Mouse (Mus musculus): ENCODE data around the gene Macrod2.

The Macrod2 gene

GRCm38 (mm10) chr2:140912179-140912578, 517.1 kb downstream of the Macrod2 start:
- no peak for DNase-seq (ENCODE audit: low spot score)

DNA sequence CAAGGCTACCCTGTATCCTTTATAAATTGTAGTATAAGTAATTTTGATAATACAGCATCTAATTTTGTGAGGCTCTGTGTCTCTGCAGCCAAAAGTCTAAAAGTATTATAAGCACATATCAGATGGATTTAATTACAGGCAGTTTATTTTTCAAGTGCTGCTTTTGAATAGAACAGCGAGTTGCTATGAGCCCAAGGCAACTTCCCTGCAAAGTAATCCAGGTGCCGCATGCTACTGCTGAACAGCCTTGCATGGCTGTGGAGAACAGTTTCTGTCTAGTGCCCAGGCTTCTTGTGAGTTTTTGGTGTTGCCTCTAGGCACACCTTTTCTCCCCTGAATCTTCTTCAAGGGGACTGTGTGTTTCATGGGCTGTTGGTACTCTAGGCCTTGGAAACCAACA, 517.8 kb downstream of the Macrod2 start:
- DNase-seq (ENCODE audit: low spot score), result no peak

GRCm38 (mm10) chr2:140913679-140914412, 518.7 kb downstream of the Macrod2 start:
- no peak for DNase-seq (ENCODE audit: low spot score)

- DNase-seq (ENCODE audit: low spot score), result no peak
Measured at GRCm38 (mm10) chr2:140926922-140927321, 531.8 kb downstream of the Macrod2 start.

- no peak for DNase-seq (ENCODE audit: low spot score)
Measured at GRCm38 (mm10) chr2:140934483-140934882, 539.4 kb downstream of the Macrod2 start.

GRCm38 (mm10) chr2:140949461-140949860, 554.4 kb downstream of the Macrod2 start:
- DNase-seq (ENCODE audit: low spot score), result no peak

DNA sequence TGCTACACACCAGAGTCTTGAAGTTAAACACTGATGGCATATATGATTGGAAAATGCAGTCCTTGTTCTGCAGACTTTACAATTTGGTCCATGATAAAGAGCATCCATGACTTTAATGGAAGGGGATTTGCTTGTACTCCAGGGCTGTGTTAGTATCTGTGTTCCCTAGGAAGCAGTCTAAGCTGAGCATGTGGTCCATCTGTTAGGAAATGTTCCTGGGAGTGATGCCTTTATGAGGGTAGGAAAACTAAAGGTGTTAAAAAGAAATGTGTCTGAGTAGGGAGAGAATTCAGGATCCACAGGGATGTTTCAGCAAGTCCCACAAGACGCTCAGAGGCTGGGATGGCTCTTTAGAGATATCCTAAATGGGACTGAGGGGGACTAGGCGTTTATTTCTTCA, 564.1 kb downstream of the Macrod2 start:
- no peak for DNase-seq (ENCODE audit: low spot score)

DNA sequence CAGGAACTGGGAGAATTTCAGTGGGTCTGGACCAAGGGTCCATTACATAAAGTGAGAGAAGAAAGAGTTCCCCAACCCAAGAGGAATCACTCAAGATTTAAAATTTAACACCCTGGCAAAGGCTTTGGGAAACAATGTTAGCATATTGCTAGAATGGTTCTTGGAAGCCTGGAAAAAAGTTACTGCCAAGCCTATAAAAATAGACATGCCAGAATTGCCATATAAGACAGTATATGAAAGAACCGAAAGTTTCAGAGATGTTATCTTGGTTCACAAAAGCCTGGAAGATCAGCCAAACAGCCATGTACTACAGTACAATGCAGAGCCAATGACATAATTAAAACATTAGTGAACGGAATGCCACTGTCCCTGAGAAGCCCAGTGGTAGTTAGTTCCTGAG, 575.1 kb downstream of the Macrod2 start:
- DNase-seq (ENCODE audit: low spot score), result no peak

DNA sequence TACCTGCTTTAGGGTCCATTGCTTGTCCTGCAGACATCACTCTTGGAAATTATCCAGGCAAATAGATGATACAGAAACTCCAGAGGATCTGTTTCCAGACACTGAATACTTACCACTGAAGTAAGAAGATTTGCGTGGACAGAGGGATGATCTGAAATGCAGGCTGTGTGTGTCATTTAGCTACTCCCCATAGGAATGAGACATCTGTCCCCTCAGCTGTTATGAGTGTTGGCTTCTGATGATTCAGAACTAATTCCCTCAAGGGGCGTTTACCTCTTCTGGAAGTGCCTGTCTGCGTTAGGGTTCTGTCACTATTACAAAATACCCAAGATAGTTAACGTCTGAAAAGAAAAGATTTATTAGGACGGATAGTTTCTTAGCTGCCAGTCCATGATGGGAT, 576.7 kb downstream of the Macrod2 start:
- DNase-seq (ENCODE audit: low spot score), result no peak

GRCm38 (mm10) chr2:140985670-140986372, 590.7 kb downstream of the Macrod2 start:
- DNase-seq (ENCODE audit: low spot score), result no peak

DNA sequence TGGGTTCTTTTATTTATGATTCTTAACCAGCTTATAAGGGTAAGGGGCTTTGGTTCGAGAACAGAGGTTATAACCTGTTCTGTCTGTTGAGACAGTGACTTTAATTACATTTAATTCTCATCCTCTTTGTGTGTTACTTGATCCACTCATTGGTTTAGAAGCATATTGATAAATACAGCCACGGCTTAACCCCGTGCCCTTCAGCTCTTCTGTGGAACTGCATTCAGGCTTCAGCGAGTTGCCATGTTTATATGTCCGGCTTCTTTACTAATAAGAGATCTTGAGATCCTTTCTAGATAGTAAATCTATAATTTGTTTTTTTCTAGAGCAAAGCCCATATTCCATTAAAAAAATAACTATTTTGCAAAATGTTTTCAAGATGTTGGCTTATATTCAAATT, 608.7 kb downstream of the Macrod2 start:
- DNase-seq (ENCODE audit: low spot score), result no peak

GRCm38 (mm10) chr2:141004326-141004725, 609.2 kb downstream of the Macrod2 start:
- no peak for DNase-seq (ENCODE audit: low spot score)

- no peak for DNase-seq (ENCODE audit: low spot score)
Measured at GRCm38 (mm10) chr2:141005616-141006015, 610.5 kb downstream of the Macrod2 start.

GRCm38 (mm10) chr2:141007725-141008124, 612.6 kb downstream of the Macrod2 start:
- no peak for DNase-seq (ENCODE audit: low spot score)

DNA sequence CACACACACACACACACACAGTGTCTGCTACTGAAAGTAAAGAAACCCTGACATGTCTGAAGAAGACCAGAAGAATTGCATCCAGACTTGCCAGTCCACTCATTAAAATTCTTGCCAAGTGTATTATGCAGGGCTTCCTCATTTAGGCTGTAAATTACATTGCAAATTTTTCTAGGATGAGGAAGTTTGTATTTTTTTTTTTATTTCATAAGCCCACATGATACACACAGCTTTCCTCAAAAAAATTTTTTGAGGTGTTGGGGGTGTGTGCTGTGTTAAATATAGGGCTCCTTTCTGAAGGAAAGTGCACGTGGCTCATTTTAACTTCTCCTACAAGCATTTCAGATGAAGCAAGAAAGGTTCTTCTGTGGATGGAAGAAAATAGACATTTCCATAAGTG, 613.3 kb downstream of the Macrod2 start:
- no peak for DNase-seq (ENCODE audit: low spot score)

GRCm38 (mm10) chr2:141013443-141014165, 618.5 kb downstream of the Macrod2 start:
- DNase-seq (ENCODE audit: low spot score), result no peak

- DNase-seq (ENCODE audit: low spot score), result no peak
Measured at GRCm38 (mm10) chr2:141022971-141023370, 627.9 kb downstream of the Macrod2 start.

GRCm38 (mm10) chr2:141023916-141024315, 628.8 kb downstream of the Macrod2 start:
- DNase-seq (ENCODE audit: low spot score), result no peak

DNA sequence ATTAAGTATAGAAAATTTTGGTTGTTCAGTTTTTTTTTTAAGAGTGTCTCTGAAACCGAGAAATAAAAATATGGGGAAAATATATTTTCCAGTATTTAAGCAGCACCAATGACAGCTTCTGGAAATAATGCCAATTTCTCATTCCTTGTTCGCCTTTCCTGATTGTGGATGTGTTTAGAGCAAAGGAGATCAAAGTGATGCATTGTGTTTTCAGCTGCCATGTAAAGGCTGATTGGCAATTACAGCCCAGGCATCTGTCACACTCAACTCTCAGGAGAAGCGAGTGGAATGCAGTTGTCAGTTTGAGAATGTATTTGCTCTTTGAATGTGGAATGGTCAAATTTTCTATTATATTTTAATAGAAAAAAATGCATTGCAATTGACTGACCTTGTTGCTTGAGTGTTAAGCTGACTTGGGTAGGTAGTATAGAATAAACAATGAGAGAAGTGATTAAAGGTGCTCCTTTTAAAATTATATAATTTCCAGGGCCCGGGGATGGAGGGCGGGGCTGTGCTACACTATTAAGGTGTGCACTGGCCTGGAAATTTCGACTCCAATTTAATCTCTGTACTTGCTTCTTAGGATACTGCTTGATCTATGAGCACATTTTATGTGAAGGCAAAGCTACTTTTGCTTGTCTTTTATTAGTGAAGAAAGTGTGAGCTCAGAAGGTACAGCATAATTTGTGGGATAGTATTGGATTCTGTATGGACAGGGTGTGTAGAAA, 629.4 kb downstream of the Macrod2 start:
- DNase-seq (ENCODE audit: low spot score), result no peak

GRCm38 (mm10) chr2:141056685-141057454, 661.8 kb downstream of the Macrod2 start:
- no peak for DNase-seq (ENCODE audit: low spot score)

- no peak for DNase-seq (ENCODE audit: low spot score)
Measured at GRCm38 (mm10) chr2:141057455-141057833, 662.3 kb downstream of the Macrod2 start.

All from left cerebral cortex, adult 11 months (tissue).